Mouse (Mus musculus): ENCODE measurements around the gene Polk. TPM values are rescaled to one million over a fixed set of nuclear protein-coding genes. Genes with fewer than 3 reads are reported as not detected.

The Polk gene
- polyA plus RNA-seq, 1 experiment from 2014 or later = 8.6 TPM

- peaks cover 3% of the 10 kb centered on the region; the same call in 1 of the 2 replicates for H3K4me1 ChIP-seq
- DNase-seq (ENCODE audit: low spot score) = no peak
- H3K27ac ChIP-seq = no peak overlapping the region
- WGBS = 74% methylated on average over 2 of the region's 2 CpGs
- H3K9me3 ChIP-seq = no peaks in the 10 kb centered on the region
- H3K27me3 ChIP-seq (ENCODE audit: insufficient read depth, poor library complexity, severe bottlenecking) = no peaks in the 10 kb centered on the region
- peaks cover 4% of the 10 kb centered on the region; the same call in 1 of the 2 replicates for H3K36me3 ChIP-seq
- H3K4me3 ChIP-seq = no peak overlapping the region
Observed at GRCm38 (mm10) chr13:96544506-96544905, 2.1 kb upstream of the Polk start.

- Histone ChIP-seq H3K36me3 (no peaks in the 10 kb centered on the region), H3K27ac (peak overlapping the region; percentile 98), H3K27me3 (ENCODE audit: insufficient read depth, poor library complexity, severe bottlenecking) (no peaks in the 10 kb centered on the region), H3K9me3 (no peaks in the 10 kb centered on the region), H3K4me3 (peak overlapping the region; percentile 100), H3K4me1 (peaks cover 3% of the 10 kb centered on the region; the same call in 1 of the 2 replicates)
- WGBS = under 1% methylated on average over 73 of the region's 73 CpGs
- DNase-seq (ENCODE audit: low spot score) = peak; percentile 85
Observed at GRCm38 (mm10) chr13:96542901-96543891, 817 bp upstream of the Polk start.

- Histone ChIP-seq H3K27ac (peak overlapping the region; percentile 98; the same call in 1 of the 2 replicates), H3K4me1 (peaks cover 3% of the 10 kb centered on the region; the same call in 1 of the 2 replicates), H3K4me3 (peak overlapping the region; percentile 100), H3K36me3 (no peaks in the 10 kb centered on the region), H3K27me3 (ENCODE audit: insufficient read depth, poor library complexity, severe bottlenecking) (no peaks in the 10 kb centered on the region), H3K9me3 (no peaks in the 10 kb centered on the region)
- no peak for DNase-seq (ENCODE audit: low spot score)
- WGBS = 34% methylated on average over 2 of the region's 2 CpGs
Observed at GRCm38 (mm10) chr13:96541381-96541780, 998 bp downstream of the Polk start.

GRCm38 (mm10) chr13:96538103-96538502 is 4.3 kb downstream of the Polk start:
- H3K4me3 ChIP-seq = no peak overlapping the region
- no peak overlapping the region for H3K27ac ChIP-seq
- no peaks in the 10 kb centered on the region for H3K27me3 ChIP-seq (ENCODE audit: insufficient read depth, poor library complexity, severe bottlenecking)
- DNase-seq (ENCODE audit: low spot score) = no peak
- 72% methylated on average over 3 of the region's 3 CpGs for WGBS
- no peaks in the 10 kb centered on the region; the same call in 1 of the 2 replicates for H3K4me1 ChIP-seq
- H3K9me3 ChIP-seq = no peaks in the 10 kb centered on the region
- no peaks in the 10 kb centered on the region for H3K36me3 ChIP-seq

GRCm38 (mm10) chr13:96536821-96537572 is 5.4 kb downstream of the Polk start:
- Histone ChIP-seq H3K27me3 (ENCODE audit: insufficient read depth, poor library complexity, severe bottlenecking) (no peaks in the 10 kb centered on the region), H3K4me1 (peaks cover 4% of the 10 kb centered on the region; the same call in 1 of the 2 replicates), H3K4me3 (no peak overlapping the region), H3K36me3 (no peaks in the 10 kb centered on the region), H3K9me3 (no peaks in the 10 kb centered on the region), H3K27ac (no peak overlapping the region)
- no peak for DNase-seq (ENCODE audit: low spot score)
- 54% methylated on average over 5 of the region's 5 CpGs for WGBS

DNA sequence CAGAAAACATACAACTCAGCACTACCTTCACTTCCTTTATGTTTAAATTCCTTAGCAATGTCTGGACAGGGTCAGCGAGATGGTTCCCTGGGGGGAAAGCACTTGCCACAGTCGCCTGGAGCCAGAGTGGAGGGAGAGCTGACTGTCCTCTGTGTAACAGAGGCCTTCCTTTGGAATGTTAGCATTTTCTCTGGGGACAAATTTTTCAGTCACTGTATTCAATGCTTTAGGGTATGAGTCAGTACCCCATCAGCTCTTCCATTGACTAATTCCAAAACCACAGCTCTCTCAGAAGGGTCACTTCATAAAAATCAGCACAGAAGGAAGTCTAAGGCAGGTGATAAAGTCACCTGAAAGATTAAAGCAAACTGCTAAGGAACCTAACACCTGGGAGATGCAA is 8.6 kb downstream of the Polk start:
- H3K4me1 ChIP-seq = peaks cover 6% of the 10 kb centered on the region; the same call in 1 of the 2 replicates
- no peak overlapping the region for H3K4me3 ChIP-seq
- no peaks in the 10 kb centered on the region for H3K27me3 ChIP-seq (ENCODE audit: insufficient read depth, poor library complexity, severe bottlenecking)
- no peak overlapping the region for H3K27ac ChIP-seq
- peaks cover 11% of the 10 kb centered on the region; the same call in 1 of the 2 replicates for H3K36me3 ChIP-seq
- DNase-seq (ENCODE audit: low spot score) = no peak
- no peaks in the 10 kb centered on the region for H3K9me3 ChIP-seq
- WGBS = 57% methylated on average over 2 of the region's 2 CpGs

- Histone ChIP-seq H3K9me3 (no peaks in the 10 kb centered on the region), H3K4me1 (peaks cover 6% of the 10 kb centered on the region; the same call in 1 of the 2 replicates), H3K36me3 (peaks cover 14% of the 10 kb centered on the region; the same call in 1 of the 2 replicates), H3K27ac (no peak overlapping the region), H3K4me3 (no peak overlapping the region), H3K27me3 (ENCODE audit: insufficient read depth, poor library complexity, severe bottlenecking) (no peaks in the 10 kb centered on the region)
- 92% methylated on average over 6 of the region's 6 CpGs for WGBS
- DNase-seq (ENCODE audit: low spot score) = no peak
Observed at GRCm38 (mm10) chr13:96532176-96532575, 10.2 kb downstream of the Polk start.

- H3K36me3 ChIP-seq = peaks cover 14% of the 10 kb centered on the region; the same call in 1 of the 2 replicates
- no peak overlapping the region for H3K4me3 ChIP-seq
- no peaks in the 10 kb centered on the region for H3K27me3 ChIP-seq (ENCODE audit: insufficient read depth, poor library complexity, severe bottlenecking)
- no peaks in the 10 kb centered on the region for H3K9me3 ChIP-seq
- no peak for DNase-seq (ENCODE audit: low spot score)
- WGBS = 89% methylated on average over 9 of the region's 9 CpGs
- no peak overlapping the region for H3K27ac ChIP-seq
- peaks cover 6% of the 10 kb centered on the region; the same call in 1 of the 2 replicates for H3K4me1 ChIP-seq
Observed at GRCm38 (mm10) chr13:96530064-96530463, 12.3 kb downstream of the Polk start.

GRCm38 (mm10) chr13:96529542-96529941 is 12.8 kb downstream of the Polk start:
- peaks cover 6% of the 10 kb centered on the region; the same call in 1 of the 2 replicates for H3K4me1 ChIP-seq
- H3K9me3 ChIP-seq = no peaks in the 10 kb centered on the region
- H3K27ac ChIP-seq = no peak overlapping the region
- no peak overlapping the region for H3K4me3 ChIP-seq
- peaks cover 14% of the 10 kb centered on the region; the same call in 1 of the 2 replicates for H3K36me3 ChIP-seq
- no peak for DNase-seq (ENCODE audit: low spot score)
- no peaks in the 10 kb centered on the region for H3K27me3 ChIP-seq (ENCODE audit: insufficient read depth, poor library complexity, severe bottlenecking)
- 88% methylated on average over 3 of the region's 3 CpGs for WGBS

- Histone ChIP-seq H3K4me3 (no peak overlapping the region), H3K27ac (no peak overlapping the region), H3K9me3 (no peaks in the 10 kb centered on the region), H3K27me3 (ENCODE audit: insufficient read depth, poor library complexity, severe bottlenecking) (no peaks in the 10 kb centered on the region), H3K4me1 (0 out of 2 replicates have a peak, but pooled peaks cover 6% of the 10 kb centered on the region), H3K36me3 (peaks cover 14% of the 10 kb centered on the region; the same call in 1 of the 2 replicates)
- DNase-seq (ENCODE audit: low spot score) = no peak
- 92% methylated on average over 3 of the region's 3 CpGs for WGBS
Observed at GRCm38 (mm10) chr13:96528776-96529175, 13.6 kb downstream of the Polk start.

- H3K9me3 ChIP-seq = no peaks in the 10 kb centered on the region
- no peak overlapping the region for H3K27ac ChIP-seq
- 82% methylated on average over 11 of the region's 11 CpGs for WGBS
- peaks cover 14% of the 10 kb centered on the region; the same call in 1 of the 2 replicates for H3K36me3 ChIP-seq
- H3K27me3 ChIP-seq (ENCODE audit: insufficient read depth, poor library complexity, severe bottlenecking) = no peaks in the 10 kb centered on the region
- H3K4me3 ChIP-seq = no peak overlapping the region
- 0 out of 2 replicates have a peak, but pooled peaks cover 6% of the 10 kb centered on the region for H3K4me1 ChIP-seq
- DNase-seq (ENCODE audit: low spot score) = no peak
Observed at GRCm38 (mm10) chr13:96527856-96528255, 14.5 kb downstream of the Polk start.

DNA sequence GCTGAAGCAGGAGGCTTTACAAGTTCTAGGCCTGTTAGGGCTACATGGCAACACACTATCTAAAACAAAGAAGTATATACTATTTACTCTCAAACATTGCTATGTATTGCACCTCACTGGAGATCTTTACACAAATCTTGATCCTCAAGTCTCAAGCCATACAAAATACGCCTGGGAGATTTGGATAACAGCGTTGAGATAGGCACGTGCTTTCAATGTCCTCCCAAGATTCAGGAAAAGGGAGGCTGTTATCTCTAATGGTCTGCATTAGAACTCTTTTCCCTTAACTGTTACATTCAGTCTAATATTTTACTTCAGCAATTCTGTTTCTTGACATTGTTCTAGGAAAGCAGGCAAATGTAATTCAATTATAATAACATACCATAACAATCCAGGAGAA is 15.4 kb downstream of the Polk start:
- Histone ChIP-seq H3K4me3 (no peak overlapping the region), H3K36me3 (peaks cover 14% of the 10 kb centered on the region; the same call in 1 of the 2 replicates), H3K4me1 (0 out of 2 replicates have a peak, but pooled peaks cover 2% of the 10 kb centered on the region), H3K9me3 (no peaks in the 10 kb centered on the region), H3K27me3 (ENCODE audit: insufficient read depth, poor library complexity, severe bottlenecking) (no peaks in the 10 kb centered on the region), H3K27ac (no peak overlapping the region)
- 83% methylated on average over 3 of the region's 3 CpGs for WGBS
- DNase-seq (ENCODE audit: low spot score) = no peak

All from heart, embryonic 10.5 days (tissue).